Mouse (Mus musculus): Measurements from ENCODE around the gene Sh2b1. TPM values are rescaled to one million over a fixed set of nuclear protein-coding genes. Genes with fewer than 3 reads are reported as not detected.

The Sh2b1 gene
- polyA plus RNA-seq, 1 experiment: 54.4 TPM

GRCm38 (mm10) chr7:126434726-126435125, 40.5 kb downstream of the Sh2b1 start:
- Histone ChIP-seq H3K36me3 (ENCODE audit: control insufficient read depth, insufficient read depth, low read length) (peaks cover 26% of the 10 kb centered on the region), H3K4me3 (ENCODE audit: low read depth, low read length) (no peak overlapping the region), H3K27ac (ENCODE audit: insufficient read depth, low read depth, low read length) (no peak overlapping the region), H3K27me3 (ENCODE audit: control insufficient read depth, insufficient read depth, low read length) (no peaks in the 10 kb centered on the region), H3K4me1 (ENCODE audit: control insufficient read depth, insufficient read depth, insufficient read length, low read length) (peaks cover under 1% of the 10 kb centered on the region; the same call in 1 of the 2 replicates)
- WGBS: 88% methylated on average over 7 of the region's 7 CpGs
- TF ChIP-seq POLR2A (IDR thresholded peaks at IDR 0.05; ENCODE audit: low read depth, low read length) (no peak), CTCF (IDR thresholded peaks at IDR 0.05; ENCODE audit: extremely low read depth, insufficient read length, insufficient replicate concordance, low read depth, low read length) (no peak)

GRCm38 (mm10) chr7:126430167-126430566, 45.1 kb downstream of the Sh2b1 start:
- peaks cover 8% of the 10 kb centered on the region for H3K4me1 ChIP-seq (ENCODE audit: control insufficient read depth, insufficient read depth, insufficient read length, low read length)
- H3K27ac ChIP-seq (ENCODE audit: insufficient read depth, low read depth, low read length): no peak overlapping the region

GRCm38 (mm10) chr7:126429503-126429898, 45.7 kb downstream of the Sh2b1 start:
- TF ChIP-seq POLR2A (IDR thresholded peaks at IDR 0.05; ENCODE audit: low read depth, low read length) (no peak), CTCF (IDR thresholded peaks at IDR 0.05; ENCODE audit: extremely low read depth, insufficient read length, insufficient replicate concordance, low read depth, low read length) (no peak)
- 23% methylated on average over 15 of the region's 15 CpGs for WGBS
- Histone ChIP-seq H3K4me3 (ENCODE audit: low read depth, low read length) (peak overlapping the region; percentile 66), H3K4me1 (ENCODE audit: control insufficient read depth, insufficient read depth, insufficient read length, low read length) (peaks cover 8% of the 10 kb centered on the region), H3K27ac (ENCODE audit: insufficient read depth, low read depth, low read length) (no peak overlapping the region), H3K27me3 (ENCODE audit: control insufficient read depth, insufficient read depth, low read length) (no peaks in the 10 kb centered on the region), H3K36me3 (ENCODE audit: control insufficient read depth, insufficient read depth, low read length) (peaks cover 13% of the 10 kb centered on the region)

More at GRCm38 (mm10) chr7:126430167-126430566, 45.1 kb downstream of the Sh2b1 start:
- no peaks in the 10 kb centered on the region for H3K27me3 ChIP-seq (ENCODE audit: control insufficient read depth, insufficient read depth, low read length)
- H3K4me3 ChIP-seq (ENCODE audit: low read depth, low read length): no peak overlapping the region
- peaks cover 16% of the 10 kb centered on the region for H3K36me3 ChIP-seq (ENCODE audit: control insufficient read depth, insufficient read depth, low read length)
- TF ChIP-seq CTCF (IDR thresholded peaks at IDR 0.05; ENCODE audit: extremely low read depth, insufficient read length, insufficient replicate concordance, low read depth, low read length) (no peak), POLR2A (IDR thresholded peaks at IDR 0.05; ENCODE audit: low read depth, low read length) (no peak)

- Histone ChIP-seq H3K4me1 (ENCODE audit: control insufficient read depth, insufficient read depth, insufficient read length, low read length) (peaks cover 8% of the 10 kb centered on the region), H3K27ac (ENCODE audit: insufficient read depth, low read depth, low read length) (peak within 1 kb of the TSS; percentile 57), H3K36me3 (ENCODE audit: control insufficient read depth, insufficient read depth, low read length) (peaks cover 8% of the 10 kb centered on the region), H3K27me3 (ENCODE audit: control insufficient read depth, insufficient read depth, low read length) (no peaks in the 10 kb centered on the region), H3K4me3 (ENCODE audit: low read depth, low read length) (peak within 1 kb of the TSS; percentile 66)
- WGBS: under 1% methylated on average over 82 of the region's 82 CpGs
- TF ChIP-seq POLR2A (IDR thresholded peaks at IDR 0.05; ENCODE audit: low read depth, low read length) (no peak; the same call in 1 of the 2 replicates), CTCF (IDR thresholded peaks at IDR 0.05; ENCODE audit: extremely low read depth, insufficient read length, insufficient replicate concordance, low read depth, low read length) (no peak)
Observed at GRCm38 (mm10) chr7:126428631-126429502, 46.4 kb downstream of the Sh2b1 start, which contains the start of gene Rabep2. Rabep2 (plus strand) TSS chr7:126428759.

GRCm38 (mm10) chr7:126428154-126428553, 47.1 kb downstream of the Sh2b1 start:
- TF ChIP-seq POLR2A (IDR thresholded peaks at IDR 0.05; ENCODE audit: low read depth, low read length) (no peak), CTCF (IDR thresholded peaks at IDR 0.05; ENCODE audit: extremely low read depth, insufficient read length, insufficient replicate concordance, low read depth, low read length) (no peak)
- H3K36me3 ChIP-seq (ENCODE audit: control insufficient read depth, insufficient read depth, low read length): peaks cover 8% of the 10 kb centered on the region
- H3K27me3 ChIP-seq (ENCODE audit: control insufficient read depth, insufficient read depth, low read length): no peaks in the 10 kb centered on the region
- peak overlapping the region; percentile 57 for H3K27ac ChIP-seq (ENCODE audit: insufficient read depth, low read depth, low read length)
- peak overlapping the region; percentile 66 for H3K4me3 ChIP-seq (ENCODE audit: low read depth, low read length)
- 17% methylated on average over 4 of the region's 4 CpGs for WGBS
- H3K4me1 ChIP-seq (ENCODE audit: control insufficient read depth, insufficient read depth, insufficient read length, low read length): peaks cover 8% of the 10 kb centered on the region

DNA sequence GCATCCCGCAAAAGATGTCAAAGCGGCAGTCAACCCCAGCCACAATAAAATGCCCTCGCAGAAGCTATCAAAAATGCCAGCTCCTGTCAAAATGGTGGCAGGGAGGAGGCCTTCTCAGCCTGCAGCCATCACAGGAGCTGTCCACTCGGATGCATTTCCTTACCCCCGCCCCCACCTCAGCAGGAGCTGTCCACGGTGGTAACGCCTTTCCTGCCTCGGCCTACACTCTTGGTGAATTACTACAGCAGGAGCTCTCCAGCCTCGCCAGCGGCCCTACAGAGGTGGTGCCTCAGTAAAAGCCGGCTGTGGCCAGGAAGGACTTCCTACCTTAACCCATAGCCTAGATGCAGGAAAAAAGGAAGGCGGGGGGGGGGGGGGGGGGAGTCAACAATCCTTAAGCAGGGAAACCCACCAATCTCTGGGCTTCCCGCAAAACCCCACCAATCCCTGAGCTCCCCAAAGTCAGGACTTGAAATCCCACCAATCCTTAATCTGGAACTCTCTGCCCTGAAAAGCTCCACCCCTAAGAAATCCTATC, 47.8 kb downstream of the Sh2b1 start:
- TF ChIP-seq POLR2A (IDR thresholded peaks at IDR 0.05; ENCODE audit: low read depth, low read length) (no peak), CTCF (IDR thresholded peaks at IDR 0.05; ENCODE audit: extremely low read depth, insufficient read length, insufficient replicate concordance, low read depth, low read length) (no peak)
- Histone ChIP-seq H3K4me3 (ENCODE audit: low read depth, low read length) (no peak overlapping the region), H3K4me1 (ENCODE audit: control insufficient read depth, insufficient read depth, insufficient read length, low read length) (peaks cover 8% of the 10 kb centered on the region), H3K36me3 (ENCODE audit: control insufficient read depth, insufficient read depth, low read length) (peaks cover 4% of the 10 kb centered on the region), H3K27me3 (ENCODE audit: control insufficient read depth, insufficient read depth, low read length) (no peaks in the 10 kb centered on the region), H3K27ac (ENCODE audit: insufficient read depth, low read depth, low read length) (no peak overlapping the region)
- 59% methylated on average over 13 of the region's 13 CpGs for WGBS

- 79% methylated on average over 6 of the region's 6 CpGs for whole genome bisulfite sequencing
- no peaks in the 10 kb centered on the region for H3K27me3 ChIP-seq (ENCODE audit: control insufficient read depth, insufficient read depth, low read length)
Observed at GRCm38 (mm10) chr7:126424161-126424560, 51.1 kb downstream of the Sh2b1 start.

More at GRCm38 (mm10) chr7:126424161-126424560, 51.1 kb downstream of the Sh2b1 start:
- no peak overlapping the region for H3K4me3 ChIP-seq (ENCODE audit: low read depth, low read length)
- peaks cover 4% of the 10 kb centered on the region; the same call in 1 of the 2 replicates for H3K4me1 ChIP-seq (ENCODE audit: control insufficient read depth, insufficient read depth, insufficient read length, low read length)
- no peak overlapping the region for H3K27ac ChIP-seq (ENCODE audit: insufficient read depth, low read depth, low read length)
- TF ChIP-seq CTCF (IDR thresholded peaks at IDR 0.05; ENCODE audit: extremely low read depth, insufficient read length, insufficient replicate concordance, low read depth, low read length) (no peak), POLR2A (IDR thresholded peaks at IDR 0.05; ENCODE audit: low read depth, low read length) (no peak)
- H3K36me3 ChIP-seq (ENCODE audit: control insufficient read depth, insufficient read depth, low read length): no peaks in the 10 kb centered on the region
